Mouse (Mus musculus): ENCODE results near the gene Grik2. TPM values are rescaled to one million over a fixed set of nuclear protein-coding genes. Genes with fewer than 3 reads are reported as not detected.

Gene Grik2
- total and polyA plus RNA-seq, 3 experiments: not detected

- no peaks in the 10 kb centered on the region for H3K36me3 ChIP-seq (ENCODE audit: control insufficient read depth in 1 of 2, insufficient read depth in 2 of 2, low read length in 2 of 2)
- TF ChIP-seq NELFE (IDR thresholded peaks at IDR 0.05; ENCODE audit: low read depth, low read length): no peak
- TF ChIP-seq JUND (IDR thresholded peaks at IDR 0.05; ENCODE audit: low read depth, low read length): no peak
- no peak for TF ChIP-seq NRF1 (IDR thresholded peaks at IDR 0.05; ENCODE audit: insufficient read depth, low read depth, low read length, poor library complexity, severe bottlenecking)
- no peak for TF ChIP-seq POLR2AphosphoS2 (IDR thresholded peaks at IDR 0.05; ENCODE audit: low read length)
- no peak for TF ChIP-seq TBP (IDR thresholded peaks at IDR 0.05; ENCODE audit: low read depth, low read length)
- no peak for TF ChIP-seq MAFK (IDR thresholded peaks at IDR 0.05; ENCODE audit: borderline replicate concordance, low read depth, low read length)
- TF ChIP-seq POLR2A (IDR thresholded peaks at IDR 0.05; ENCODE audit: control insufficient read depth in 1 of 2, insufficient read depth in 1 of 2, low read depth in 1 of 2, low read length in 2 of 2, poor library complexity in 1 of 2): no peak
- no peak for TF ChIP-seq RAD21 (IDR thresholded peaks at IDR 0.05; ENCODE audit: low read depth, low read length)
- TF ChIP-seq KAT2A (conservative IDR thresholded peaks at IDR 0.05; ENCODE audit: low read depth, low read length): no peak
- no peak for TF ChIP-seq USF1 (IDR thresholded peaks at IDR 0.05; ENCODE audit: low read depth, low read length)
- no peak for TF ChIP-seq ZKSCAN1 (IDR thresholded peaks at IDR 0.05; ENCODE audit: low read depth, low read length)
- no peak for TF ChIP-seq E2F4 (IDR thresholded peaks at IDR 0.05; ENCODE audit: borderline replicate concordance, low read depth, low read length)
- TF ChIP-seq UBTF (IDR thresholded peaks at IDR 0.05; ENCODE audit: borderline replicate concordance, insufficient read depth, low read depth, low read length): no peak
These were observed 136.2 kb downstream of the Grik2 start for GRCm38 (mm10) chr10:49652320-49652719.

GRCm38 (mm10) chr10:49647116-49647515 is 141.4 kb downstream of the Grik2 start:
- Histone ChIP-seq H3K9me3 (replicated peaks; ENCODE audit: insufficient read depth, low read length) (no peaks in the 10 kb centered on the region), H3K4me3 (ENCODE audit: control insufficient read depth in 1 of 2, insufficient read depth in 1 of 2, low read depth in 2 of 2, low read length in 2 of 2) (no peak overlapping the region), H3K36me3 (ENCODE audit: control insufficient read depth in 1 of 2, insufficient read depth in 2 of 2, low read length in 2 of 2) (no peaks in the 10 kb centered on the region), H3K79me2 (ENCODE audit: control insufficient read depth, insufficient read depth, low read length, poor library complexity) (no peaks in the 10 kb centered on the region), H3K9ac (ENCODE audit: control insufficient read depth, low read depth, low read length, poor library complexity, severe bottlenecking) (no peak overlapping the region), H3K27ac (ENCODE audit: control insufficient read depth, low read depth, low read length) (no peak overlapping the region), H3K4me1 (ENCODE audit: control insufficient read depth in 1 of 2, insufficient read depth in 2 of 2, low read length in 2 of 2) (no peaks in the 10 kb centered on the region), H3K27me3 (ENCODE audit: control insufficient read depth in 1 of 2, insufficient read depth in 2 of 2, low read length in 2 of 2) (no peaks in the 10 kb centered on the region)
- no peak for DNase-seq (ENCODE audit: low read depth, low spot score)
- TF ChIP-seq ELF1 (IDR thresholded peaks at IDR 0.05; ENCODE audit: low read depth, low read length) (no peak), USF2 (IDR thresholded peaks at IDR 0.05; ENCODE audit: borderline replicate concordance in 1 of 2, insufficient read depth in 1 of 2, low read depth in 1 of 2, low read length in 2 of 2) (no peak), MEF2A (IDR thresholded peaks at IDR 0.05; ENCODE audit: extremely low read depth, insufficient replicate concordance, low read depth, low read length, poor library complexity, severe bottlenecking) (no peak), CTCF (IDR thresholded peaks at IDR 0.05 in 2 of 3, conservative IDR thresholded peaks at IDR 0.05 in 1 of 3; ENCODE audit: control insufficient read depth in 1 of 3, insufficient read depth in 1 of 3, low read depth in 2 of 3, low read length in 3 of 3, poor library complexity in 1 of 3, severe bottlenecking in 1 of 3) (no peak), EP300 (IDR thresholded peaks at IDR 0.05; ENCODE audit: low read depth in 1 of 2, low read length in 2 of 2) (no peak)

More at GRCm38 (mm10) chr10:49652320-49652719, 136.2 kb downstream of the Grik2 start:
- Histone ChIP-seq H3K9ac (ENCODE audit: control insufficient read depth, low read depth, low read length, poor library complexity, severe bottlenecking) (no peak overlapping the region), H3K27ac (ENCODE audit: control insufficient read depth, low read depth, low read length) (no peak overlapping the region), H3K9me3 (replicated peaks; ENCODE audit: insufficient read depth, low read length) (no peaks in the 10 kb centered on the region), H3K27me3 (ENCODE audit: control insufficient read depth in 1 of 2, insufficient read depth in 2 of 2, low read length in 2 of 2) (no peaks in the 10 kb centered on the region), H3K4me1 (ENCODE audit: control insufficient read depth in 1 of 2, insufficient read depth in 2 of 2, low read length in 2 of 2) (no peaks in the 10 kb centered on the region), H3K4me3 (ENCODE audit: control insufficient read depth in 1 of 2, insufficient read depth in 1 of 2, low read depth in 2 of 2, low read length in 2 of 2) (no peak overlapping the region), H3K79me2 (ENCODE audit: control insufficient read depth, insufficient read depth, low read length, poor library complexity) (no peaks in the 10 kb centered on the region)
- DNase-seq (ENCODE audit: low read depth, low spot score): no peak

All from MEL (cell line).